Mouse (Mus musculus) limb, embryonic 14.5 days (tissue): ENCODE measurements around the gene Ranbp1. TPM values are rescaled to one million over a fixed set of nuclear protein-coding genes. Genes with fewer than 3 reads are reported as not detected.

Experiments
- ATAC-seq: fragments of 200-750 bp; cut with Nextera tagmentation; 2 replicates; pipeline ENCODE4 v1.8.0; 2017; ENCODE audit warnings: low read depth, moderate number of reproducible peaks, moderate TSS enrichment; ENCODE audit not compliant: low FRiP score
- DNase-seq: peaks from one replicate; pipeline ENCODE4 v3.0.0-alpha.2; 2015; ENCODE audit warnings: low spot score
- H3K27ac ChIP-seq: fragments of 300-500 bp; sonication (generic); replicated peaks from 2 replicates; pipeline ENCODE4 v1.5.1; 2014; ENCODE audit warnings: low read depth, mild to moderate bottlenecking, low read length, moderate library complexity, mixed read lengths
- H3K27me3 ChIP-seq: fragments of 300-500 bp; sonication (generic); 2 replicates; pipeline ENCODE4 v1.6.1; 2014; ENCODE audit warnings: low read length, mixed read lengths; ENCODE audit not compliant: control insufficient read depth, insufficient read depth
- H3K36me3 ChIP-seq: fragments of 300-500 bp; sonication (generic); 2 replicates; pipeline ENCODE4 v1.6.1; 2014; ENCODE audit warnings: mild to moderate bottlenecking, low read length, moderate library complexity, mixed read lengths; ENCODE audit not compliant: control insufficient read depth, insufficient read depth
- H3K4me1 ChIP-seq: fragments of 300-500 bp; sonication (generic); 2 replicates; pipeline ENCODE4 v1.6.1; 2014; ENCODE audit warnings: antibody characterized with exemption, low read length, mixed read lengths; ENCODE audit not compliant: control insufficient read depth, insufficient read depth
- H3K4me2 ChIP-seq: fragments of 300-500 bp; sonication (generic); replicated peaks from 2 replicates; pipeline ENCODE4 v1.6.1; 2014; ENCODE audit warnings: low read depth, mild to moderate bottlenecking, low read length, moderate library complexity; ENCODE audit not compliant: severe bottlenecking
- H3K4me3 ChIP-seq: fragments of 300-500 bp; sonication (generic); replicated peaks from 2 replicates; pipeline ENCODE4 v1.5.1; 2014; ENCODE audit warnings: low read length
- H3K9ac ChIP-seq: fragments of 300-500 bp; sonication (generic); 2 replicates; pipeline ENCODE4 v1.6.1; 2014; ENCODE audit warnings: mild to moderate bottlenecking, low read depth, low read length, moderate library complexity; ENCODE audit not compliant: severe bottlenecking
- H3K9me3 ChIP-seq: fragments of 300-500 bp; sonication (generic); 2 replicates; pipeline ENCODE4 v1.6.1; 2016; ENCODE audit warnings: low read length; ENCODE audit not compliant: control insufficient read depth
- POLR2A ChIP-seq: fragments of 200-500 bp; IDR thresholded peaks from 2 replicates; pipeline ENCODE4 v1.8.0; 2012; ENCODE audit warnings: inconsistent platforms, mild to moderate bottlenecking, moderate library complexity, borderline replicate concordance; ENCODE audit not compliant: insufficient read depth, insufficient read length; ENCODE audit errors: extremely low read depth
- WGBS: fragments of 180-500 bp; shearing (Covaris S2); extraction: QIAGEN DNeasy Blood & Tissue Kit; methylation state at CpG from one replicate; pipeline ENCODE4 v1.1.7; 2014; 5-methylcytosine and 5-hydroxymethylcytosine counted together
- polyA plus RNA-seq, 2 experiments: library from polyadenylated mRNA; depleted of rRNA in 1 of 2; stranded (reverse) in 1 of 2; unstranded in 1 of 2; fragments of >200 nt; fragmentation: Nextera tagmentation in 1 of 2; extraction: Ambion mirVana in 1 of 2; gene quantifications; 2 replicates each; pipeline versions ENCODE4 v1.2.1 to v1.2.3; 2012 to 2014

Gene Ranbp1
- polyA plus RNA-seq, 2 experiments = 276 to 542 TPM

DNA sequence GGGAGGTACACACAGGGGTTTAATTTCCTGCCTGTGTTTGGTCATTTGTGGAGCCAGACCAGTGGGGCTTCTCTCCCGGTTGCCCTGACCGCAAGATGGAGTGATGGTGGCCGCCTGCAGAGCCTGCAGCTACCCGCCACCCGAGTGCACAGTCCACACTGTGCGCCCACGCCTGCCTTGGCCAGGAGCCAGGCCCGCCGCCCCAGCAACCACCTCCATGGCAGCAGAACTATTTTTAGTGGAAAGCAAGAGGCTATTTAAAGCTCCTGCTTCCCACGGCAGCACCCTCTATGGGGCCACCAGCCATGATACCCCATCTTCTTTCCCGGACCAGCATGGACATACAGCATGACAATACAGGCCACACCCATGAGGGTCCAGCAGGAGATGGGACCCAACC lies 18.9 kb downstream of the Ranbp1 start:
- no peak overlapping the region for H3K4me2 ChIP-seq
- H3K9ac ChIP-seq = no peak overlapping the region
- H3K9me3 ChIP-seq = no peaks in the 10 kb centered on the region
- H3K4me1 ChIP-seq = peaks cover 20% of the 10 kb centered on the region
- ATAC-seq (no peak), DNase-seq (no peak)
- 64% methylated on average over 11 of the region's 11 CpGs for WGBS
- peaks cover 44% of the 10 kb centered on the region for H3K36me3 ChIP-seq
- H3K27ac ChIP-seq = no peak overlapping the region
- no peak overlapping the region for H3K4me3 ChIP-seq
- TF ChIP-seq POLR2A = no peak
- no peaks in the 10 kb centered on the region for H3K27me3 ChIP-seq

- H3K27ac ChIP-seq = no peak overlapping the region
- 89% methylated on average over 4 of the region's 4 CpGs for WGBS
- TF ChIP-seq POLR2A = no peak
- no peak overlapping the region for H3K4me2 ChIP-seq
- H3K4me3 ChIP-seq = no peak overlapping the region
- DNase-seq (no peak), ATAC-seq (no peak)
- H3K4me1 ChIP-seq = peaks cover 15% of the 10 kb centered on the region
- H3K9me3 ChIP-seq = no peaks in the 10 kb centered on the region
- peaks cover 52% of the 10 kb centered on the region for H3K36me3 ChIP-seq
- no peak overlapping the region for H3K9ac ChIP-seq
- H3K27me3 ChIP-seq = no peaks in the 10 kb centered on the region
Observed at GRCm38 (mm10) chr16:18228856-18229255, 19.7 kb downstream of the Ranbp1 start.

DNA sequence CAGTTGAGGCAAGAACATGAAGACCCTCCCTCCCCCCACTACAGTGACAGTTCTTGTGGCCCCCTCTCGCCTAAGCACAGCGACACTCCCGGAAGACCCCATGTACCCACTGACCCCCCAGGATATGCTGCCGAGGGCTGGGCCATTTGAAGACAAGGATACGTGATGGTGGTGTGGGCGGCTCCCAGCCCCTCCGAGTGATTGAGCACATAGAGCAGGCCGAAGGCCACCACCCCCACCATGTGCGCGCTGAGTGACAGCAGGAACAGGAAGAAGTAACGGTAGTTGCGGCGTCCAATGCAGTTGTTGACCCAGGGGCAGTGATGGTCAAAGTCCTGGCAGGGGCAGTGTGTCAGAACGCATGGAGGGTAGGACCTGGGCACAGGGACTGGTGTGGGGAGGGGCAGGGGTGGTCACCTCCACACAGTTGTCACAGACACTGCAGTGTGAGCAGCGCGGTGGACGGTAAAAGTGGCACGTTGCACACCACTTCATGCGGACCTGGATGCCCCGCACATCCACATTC lies 20.6 kb downstream of the Ranbp1 start:
- no peak for TF ChIP-seq POLR2A
- H3K9ac ChIP-seq = no peak overlapping the region
- peaks cover 10% of the 10 kb centered on the region; the same call in 1 of the 2 replicates for H3K4me1 ChIP-seq
- WGBS = 87% methylated on average over 20 of the region's 20 CpGs
- H3K36me3 ChIP-seq = peaks cover 61% of the 10 kb centered on the region
- no peaks in the 10 kb centered on the region for H3K27me3 ChIP-seq
- no peak overlapping the region for H3K27ac ChIP-seq
- H3K4me2 ChIP-seq = no peak overlapping the region
- DNase-seq = no peak
- no peak overlapping the region for H3K4me3 ChIP-seq
- H3K9me3 ChIP-seq = no peaks in the 10 kb centered on the region
- no peak for ATAC-seq

GRCm38 (mm10) chr16:18227187-18227586 lies 21.3 kb downstream of the Ranbp1 start:
- H3K36me3 ChIP-seq = peaks cover 69% of the 10 kb centered on the region
- 88% methylated on average over 13 of the region's 13 CpGs for WGBS

DNA sequence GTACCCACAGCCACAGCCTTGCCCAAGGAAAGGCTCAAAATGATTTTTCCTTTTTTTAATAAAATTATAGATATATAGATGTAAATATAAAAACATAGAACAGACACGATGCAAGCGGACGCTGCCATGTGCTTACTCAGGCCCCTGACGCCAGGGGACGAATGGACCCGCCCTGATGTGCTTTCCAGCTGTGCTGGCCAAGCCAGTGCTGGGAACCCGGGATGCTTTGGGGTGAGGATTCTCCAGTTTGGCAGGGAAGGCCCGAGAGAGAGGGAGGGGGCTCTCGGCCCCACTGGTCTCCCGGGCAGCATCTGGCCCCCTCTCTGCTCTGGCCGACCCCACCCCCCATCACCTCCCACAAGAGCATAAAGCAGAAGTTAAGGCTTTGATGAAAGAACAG lies 26.3 kb downstream of the Ranbp1 start:
- 83% methylated on average over 10 of the region's 11 CpGs for WGBS
- Histone ChIP-seq H3K4me1 (peaks cover 11% of the 10 kb centered on the region), H3K9me3 (no peaks in the 10 kb centered on the region), H3K27ac (no peak overlapping the region), H3K27me3 (no peaks in the 10 kb centered on the region), H3K9ac (no peak overlapping the region), H3K4me2 (no peak overlapping the region), H3K4me3 (no peak overlapping the region), H3K36me3 (peaks cover 60% of the 10 kb centered on the region)
- no peak for TF ChIP-seq POLR2A
- no peak for DNase-seq
- no peak for ATAC-seq

More at GRCm38 (mm10) chr16:18227187-18227586, 21.3 kb downstream of the Ranbp1 start:
- Histone ChIP-seq H3K9me3 (no peaks in the 10 kb centered on the region), H3K27ac (no peak overlapping the region), H3K4me3 (no peak overlapping the region), H3K9ac (no peak overlapping the region), H3K27me3 (no peaks in the 10 kb centered on the region), H3K4me2 (no peak overlapping the region), H3K4me1 (peaks cover 10% of the 10 kb centered on the region; the same call in 1 of the 2 replicates)
- no peak for DNase-seq
- no peak for ATAC-seq
- no peak for TF ChIP-seq POLR2A

GRCm38 (mm10) chr16:18221543-18221898 lies 27.0 kb downstream of the Ranbp1 start:
- Histone ChIP-seq H3K9ac (no peak overlapping the region), H3K4me3 (no peak overlapping the region), H3K4me2 (no peak overlapping the region), H3K36me3 (peaks cover 54% of the 10 kb centered on the region), H3K27me3 (no peaks in the 10 kb centered on the region), H3K27ac (no peak overlapping the region), H3K4me1 (peaks cover 11% of the 10 kb centered on the region), H3K9me3 (no peaks in the 10 kb centered on the region)
- 92% methylated on average over 4 of the region's 11 CpGs for WGBS
- ATAC-seq (no peak), DNase-seq (no peak)
- no peak for TF ChIP-seq POLR2A
